Mouse (Mus musculus) ovary, postnatal 14 days (tissue): ENCODE results near the gene Efcab7.

Source experiments
- DNase-seq: peaks from one replicate; pipeline ENCODE4 v3.0.0; 2022; ENCODE audit warnings: low spot score

Gene Efcab7

GRCm38 (mm10) chr4:99944606-99945005, 115.6 kb downstream of the Efcab7 start:
- no peak for DNase-seq

GRCm38 (mm10) chr4:99945011-99945410, 116.0 kb downstream of the Efcab7 start:
- DNase-seq = no peak

- no peak for DNase-seq
Measured at GRCm38 (mm10) chr4:99946516-99946915, 117.5 kb downstream of the Efcab7 start.

GRCm38 (mm10) chr4:99947192-99947591, 118.2 kb downstream of the Efcab7 start:
- no peak for DNase-seq

GRCm38 (mm10) chr4:99947896-99948295, 118.9 kb downstream of the Efcab7 start:
- no peak for DNase-seq

- no peak for DNase-seq
Measured at GRCm38 (mm10) chr4:99953904-99954303, 124.9 kb downstream of the Efcab7 start.

GRCm38 (mm10) chr4:99955396-99955795, 126.4 kb downstream of the Efcab7 start:
- no peak for DNase-seq

GRCm38 (mm10) chr4:99957186-99957585, 128.2 kb downstream of the Efcab7 start:
- no peak for DNase-seq

GRCm38 (mm10) chr4:99958084-99958815, 129.3 kb downstream of the Efcab7 start:
- no peak for DNase-seq

GRCm38 (mm10) chr4:99959308-99959707, 130.3 kb downstream of the Efcab7 start:
- DNase-seq = no peak
